Mouse (Mus musculus): ENCODE measurements around the gene Rhob.
"Not testable (repeated sequence)": the region's sequence is repeated elsewhere in the genome, so short reads cannot be mapped to it uniquely, and the experiment has no call there.

Rhob gene

DNA sequence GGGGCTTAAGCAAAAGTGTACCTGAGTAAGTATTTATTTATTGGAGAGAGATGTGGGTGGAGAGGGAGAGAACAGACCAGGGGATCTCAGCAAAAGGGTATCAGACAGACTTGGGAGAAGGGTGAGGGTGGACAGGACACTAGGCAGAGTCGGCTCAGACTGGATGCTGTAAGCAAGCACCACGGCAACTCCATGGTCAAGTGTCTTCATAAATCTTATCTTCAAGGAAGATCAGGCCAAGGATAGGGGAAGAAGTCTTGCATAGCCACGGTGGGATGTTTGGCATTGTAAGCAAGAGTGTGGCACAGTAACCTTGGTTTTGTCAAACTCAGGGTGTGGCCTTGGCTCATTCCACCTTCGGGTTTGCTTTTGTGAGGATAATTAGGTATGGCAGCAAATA, 27.8 kb downstream of the Rhob start:
- DNase-seq = no peak

DNA sequence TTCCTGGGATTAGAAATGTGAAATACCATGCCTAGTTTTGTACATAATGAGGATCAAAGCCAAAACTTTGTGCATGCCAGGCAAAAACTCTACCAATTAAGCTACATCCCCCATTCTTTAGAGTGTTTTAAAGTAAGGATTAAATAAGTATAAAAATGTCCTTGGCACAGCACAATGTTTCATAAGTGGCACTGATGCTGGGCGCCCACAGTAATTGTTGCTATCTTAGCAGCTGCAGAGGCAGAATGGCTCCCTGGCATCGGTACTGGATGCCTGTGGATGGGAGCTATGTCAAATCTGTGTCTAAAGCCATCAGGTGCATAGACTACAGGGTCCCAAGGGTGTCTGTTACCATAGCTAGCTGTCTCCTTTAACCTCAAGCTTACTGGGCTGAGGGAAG, 28.8 kb downstream of the Rhob start:
- no peak for DNase-seq

DNA sequence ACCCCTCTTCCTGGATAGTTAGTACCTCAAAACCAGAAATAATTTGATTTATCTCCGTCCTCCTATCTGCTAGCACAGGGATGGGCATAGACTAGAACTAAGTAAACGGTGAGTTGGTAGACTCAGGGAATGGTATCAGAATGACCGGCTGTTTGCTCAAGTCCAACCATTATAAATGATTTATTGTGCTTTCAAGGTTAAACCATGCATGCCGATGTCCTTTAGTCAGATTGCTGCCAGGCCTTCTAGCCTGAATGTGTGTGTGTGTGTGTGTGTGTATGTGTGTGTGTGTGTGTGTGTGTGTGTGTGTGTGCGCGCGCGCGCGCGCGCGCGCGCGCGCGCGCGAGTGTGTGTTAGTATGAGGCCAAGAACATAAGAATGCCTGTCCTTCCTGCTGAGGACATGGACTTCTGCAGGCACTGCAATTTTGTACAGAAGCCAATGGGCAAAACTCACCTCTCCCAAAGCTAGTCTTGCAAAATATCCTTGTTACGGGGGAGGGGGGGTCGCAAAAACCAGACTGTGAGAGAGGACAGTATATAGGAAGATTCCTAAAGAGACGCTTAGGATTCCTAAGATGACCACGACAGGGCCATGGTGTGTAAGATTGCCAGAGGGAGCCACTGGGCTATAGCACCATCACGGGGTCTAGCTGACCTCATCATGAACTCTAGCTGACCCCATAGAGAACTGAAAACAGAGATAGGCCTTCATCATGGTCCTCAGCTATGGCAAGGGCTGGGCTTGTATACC, 29.9 kb downstream of the Rhob start:
- no peak for DNase-seq

DNA sequence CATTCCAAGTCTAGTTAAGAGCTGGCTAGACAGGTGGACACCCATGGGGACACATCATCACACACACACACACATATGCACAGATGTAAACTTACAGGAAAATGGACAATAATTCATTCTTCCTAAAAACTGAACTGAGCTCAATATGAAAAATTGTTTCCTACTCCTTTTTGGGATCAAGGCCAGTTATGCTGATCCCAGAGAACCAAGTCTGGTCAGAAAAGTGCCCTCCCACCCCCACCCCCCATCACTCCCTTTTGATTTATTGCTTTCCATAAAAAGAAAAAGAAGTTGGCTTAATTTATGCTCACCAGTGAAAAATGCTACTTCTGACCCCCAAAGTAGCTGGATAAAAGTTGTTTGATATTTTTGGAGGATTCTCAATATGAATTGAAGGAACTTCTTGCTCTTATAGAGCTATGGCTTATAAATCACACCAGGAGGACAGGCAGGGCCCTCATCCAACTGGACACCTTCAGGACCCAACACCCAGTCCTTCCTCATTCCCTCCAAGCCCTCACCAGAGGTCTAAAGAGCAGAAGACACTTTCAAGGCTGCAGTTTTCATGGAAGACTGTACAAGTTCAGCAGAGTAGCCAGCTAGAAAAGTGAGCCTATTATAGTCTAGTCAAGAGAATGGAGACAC, 31.5 kb downstream of the Rhob start:
- DNase-seq = no peak

GRCm38 (mm10) chr12:8467029-8467924, 32.5 kb downstream of the Rhob start:
- no peak for DNase-seq

DNA sequence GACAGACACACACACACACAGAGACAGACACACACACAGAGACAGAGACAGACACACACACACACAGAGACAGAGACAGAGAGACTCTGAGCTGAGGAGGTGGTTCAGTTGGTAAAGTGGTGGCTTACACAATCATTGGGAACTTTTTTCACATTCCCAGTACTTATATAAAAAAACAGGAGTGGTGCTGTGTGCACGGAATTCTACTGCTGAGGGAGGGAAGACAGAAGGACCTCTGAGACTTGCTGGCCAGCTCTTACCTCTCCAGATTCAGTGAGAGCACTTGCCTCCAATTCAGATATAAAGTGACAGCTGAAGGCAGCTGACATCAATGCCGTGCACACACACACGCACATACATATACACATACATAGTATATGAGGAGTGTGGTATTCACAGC, 34.1 kb downstream of the Rhob start:
- DNase-seq = no peak

- no peak for DNase-seq
These were observed 34.8 kb downstream of the Rhob start for GRCm38 (mm10) chr12:8464961-8465360.

DNA sequence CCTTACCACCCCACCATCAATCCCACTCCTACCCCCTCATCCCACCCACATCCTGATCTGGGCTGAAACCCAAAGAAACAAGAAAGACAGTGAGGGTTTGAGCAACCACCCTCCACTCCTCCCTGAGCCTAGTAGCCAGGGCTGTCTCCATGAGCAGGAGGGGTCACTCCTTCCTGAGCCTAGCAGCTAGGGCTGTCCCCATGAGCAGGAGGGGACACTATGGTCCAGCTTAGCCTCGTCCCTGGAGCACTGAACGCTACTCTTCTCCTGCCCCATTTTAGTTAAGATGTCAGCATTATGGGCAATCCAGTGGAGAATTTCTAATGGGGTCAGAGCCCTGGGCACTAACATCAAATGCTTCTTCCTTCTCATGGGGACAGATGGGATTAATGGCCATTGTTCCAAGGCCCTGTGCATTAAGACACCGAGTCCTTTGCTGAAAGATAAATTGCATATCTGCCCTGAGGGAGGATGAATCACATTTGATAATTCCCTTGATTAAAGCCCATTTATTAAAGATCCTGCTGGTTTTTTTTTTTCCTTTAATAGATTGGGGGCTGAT, 36.1 kb downstream of the Rhob start:
- no peak for DNase-seq

DNA sequence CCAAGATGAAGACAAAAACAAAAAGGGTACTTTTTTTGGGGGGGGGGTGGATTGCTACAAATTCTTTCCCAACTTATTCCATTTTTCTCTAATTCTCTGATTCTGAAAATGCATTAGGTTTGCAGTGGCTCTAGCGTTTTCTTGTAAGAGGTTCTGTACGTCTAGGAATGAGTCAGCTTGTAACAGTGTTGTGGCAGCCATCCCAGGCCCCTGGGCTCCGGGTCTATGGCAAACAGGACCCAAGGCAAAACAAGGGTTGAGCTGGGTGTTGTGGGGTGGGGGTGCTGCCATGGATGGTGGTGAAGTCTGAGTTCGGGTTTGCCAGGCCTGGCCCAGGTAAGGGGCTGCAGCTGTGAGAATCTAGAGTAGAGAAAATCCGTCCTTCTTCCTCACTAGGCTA, 37.3 kb downstream of the Rhob start:
- no peak for DNase-seq

GRCm38 (mm10) chr12:8461575-8461974, 38.2 kb downstream of the Rhob start:
- not testable (repeated sequence) for DNase-seq

- DNase-seq = no peak
These were observed 41.4 kb downstream of the Rhob start for GRCm38 (mm10) chr12:8458400-8458799.

- DNase-seq = no peak
These were observed 42.8 kb downstream of the Rhob start for GRCm38 (mm10) chr12:8457052-8457451.

- no peak for DNase-seq
These were observed 44.8 kb downstream of the Rhob start for GRCm38 (mm10) chr12:8455046-8455445.

DNA sequence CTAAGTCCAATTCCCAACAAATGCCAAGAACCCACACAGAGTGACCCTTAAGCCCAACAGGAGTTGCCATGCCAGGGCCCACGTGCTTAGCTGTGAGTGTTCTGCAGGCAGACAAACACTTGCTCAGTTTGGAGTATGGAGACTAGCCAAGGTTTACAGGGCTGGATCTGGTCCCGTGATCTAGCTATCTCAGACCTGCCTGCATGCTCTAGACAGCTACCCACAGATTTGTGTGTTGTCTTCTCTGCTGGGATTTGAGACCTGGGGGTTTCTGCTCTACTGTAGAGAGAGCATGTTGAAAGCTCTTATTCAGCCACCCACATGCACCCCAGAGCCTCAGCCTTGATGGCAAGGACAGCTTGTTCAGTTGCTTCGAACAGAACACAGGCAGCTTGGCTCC, 45.3 kb downstream of the Rhob start:
- no peak for DNase-seq

- DNase-seq = no peak
These were observed 46.8 kb downstream of the Rhob start for GRCm38 (mm10) chr12:8452766-8453621.

- no peak for DNase-seq
These were observed 48.0 kb downstream of the Rhob start for GRCm38 (mm10) chr12:8451571-8452485.

DNA sequence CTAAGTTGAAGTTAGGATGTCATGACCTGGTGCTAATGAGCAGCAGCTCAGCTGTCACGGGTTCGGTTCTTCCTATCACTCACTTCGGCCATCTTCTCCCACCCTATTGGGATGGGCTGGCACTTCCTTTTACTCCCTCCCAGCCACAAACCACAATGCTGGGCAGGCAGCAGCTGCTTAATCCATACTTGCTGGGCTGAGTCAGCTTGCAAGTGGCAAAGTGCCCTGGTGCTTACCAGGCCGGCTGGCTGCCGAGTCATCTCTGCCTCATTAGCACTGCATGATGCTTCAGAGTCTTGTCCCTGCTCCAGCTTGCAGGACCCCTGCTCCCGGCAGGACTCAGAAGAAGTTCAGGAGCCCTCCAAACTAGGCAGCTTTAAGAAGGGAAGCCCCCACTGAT, 49.2 kb downstream of the Rhob start:
- DNase-seq = no peak

DNA sequence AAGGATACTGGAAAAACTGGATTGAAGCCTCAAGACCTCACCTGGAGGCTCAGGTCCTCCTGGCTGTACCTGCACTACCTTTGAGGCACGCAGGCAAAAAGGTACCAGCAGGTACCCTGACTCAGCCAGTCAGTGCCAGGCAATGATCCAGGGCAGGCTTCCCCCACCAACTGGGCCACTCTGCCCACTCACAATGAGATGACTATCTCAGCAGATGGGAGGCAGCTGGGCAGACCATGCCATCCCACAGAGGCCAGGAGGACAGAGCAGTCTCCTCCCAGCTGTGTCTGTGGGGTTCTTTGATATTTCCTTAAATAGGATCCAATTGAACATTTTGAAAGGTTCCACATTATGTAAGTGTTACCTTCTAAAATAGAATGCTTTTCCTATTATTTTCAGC, 49.8 kb downstream of the Rhob start:
- no peak for DNase-seq
